Mouse (Mus musculus) hindbrain, postnatal 0 days (tissue): ENCODE results near the gene Nrbp1. TPM values are rescaled to one million over a fixed set of nuclear protein-coding genes. Genes with fewer than 3 reads are reported as not detected.

Experiments used
- ATAC-seq: fragments of 200-750 bp; cut with Nextera tagmentation; 2 replicates; pipeline ENCODE4 v1.8.0; 2017; ENCODE audit warnings: mild to moderate bottlenecking, moderate TSS enrichment, moderate library complexity
- DNase-seq: peaks from one replicate; pipeline ENCODE4 v3.0.0-alpha.2; 2015; ENCODE audit warnings: low spot score
- H3K27ac ChIP-seq: fragments of 300-500 bp; sonication (generic); 2 replicates; pipeline ENCODE4 v1.5.1; 2014; ENCODE audit warnings: mild to moderate bottlenecking
- H3K27me3 ChIP-seq: fragments of 300-500 bp; sonication (generic); 2 replicates; pipeline ENCODE4 v1.6.1; 2014; ENCODE audit warnings: low read length, mixed read lengths; ENCODE audit not compliant: insufficient read depth
- H3K36me3 ChIP-seq: fragments of 300-500 bp; sonication (generic); 2 replicates; pipeline ENCODE4 v1.6.1; 2014; ENCODE audit warnings: low read length, mixed read lengths; ENCODE audit not compliant: insufficient read depth
- H3K4me1 ChIP-seq: fragments of 300-500 bp; sonication (generic); 2 replicates; pipeline ENCODE4 v1.6.1; 2014; ENCODE audit warnings: antibody characterized with exemption, low read length, mixed read lengths; ENCODE audit not compliant: insufficient read depth
- H3K4me2 ChIP-seq: fragments of 300-500 bp; sonication (generic); 2 replicates; pipeline ENCODE4 v1.6.1; 2014; ENCODE audit warnings: low read depth, mild to moderate bottlenecking, low read length, moderate library complexity, mixed read lengths
- H3K4me3 ChIP-seq: fragments of 300-500 bp; sonication (generic); 2 replicates; pipeline ENCODE4 v1.5.1; 2014; ENCODE audit warnings: low read length
- H3K9ac ChIP-seq: fragments of 300-500 bp; sonication (generic); replicated peaks from 2 replicates; pipeline ENCODE4 v1.6.1; 2014; ENCODE audit warnings: mild to moderate bottlenecking, low read length, moderate library complexity, mixed read lengths
- H3K9me3 ChIP-seq: fragments of 300-500 bp; sonication (generic); 2 replicates; pipeline ENCODE4 v1.6.1; 2016; ENCODE audit warnings: low read length, mixed read lengths
- CTCF ChIP-seq: IDR thresholded peaks from 2 replicates; pipeline ENCODE4 v1.5.1; 2016; ENCODE audit warnings: antibody characterized with exemption, control low read depth, low read depth
- WGBS: fragments of 180-500 bp; shearing (Covaris S2); extraction: QIAGEN DNeasy Blood & Tissue Kit; methylation state at CpG from one replicate; pipeline ENCODE4 v1.1.7; 2014; 5-methylcytosine and 5-hydroxymethylcytosine counted together
- polyA plus RNA-seq: library from polyadenylated mRNA; unstranded; fragments of >200 nt; fragmentation: Nextera tagmentation; extraction: Ambion mirVana; gene quantifications from 2 replicates; pipeline ENCODE4 v1.2.1, GENCODE M21; 2015
- total RNA-seq: library from RNA; depleted of rRNA; stranded (reverse); fragments of >200 nt; gene quantifications from 2 replicates; pipeline ENCODE4 v1.2.3, GENCODE M21; 2014

The Nrbp1 gene
- total and polyA plus RNA-seq, 2 experiments from 2014 or later = 124 to 134 TPM

DNA sequence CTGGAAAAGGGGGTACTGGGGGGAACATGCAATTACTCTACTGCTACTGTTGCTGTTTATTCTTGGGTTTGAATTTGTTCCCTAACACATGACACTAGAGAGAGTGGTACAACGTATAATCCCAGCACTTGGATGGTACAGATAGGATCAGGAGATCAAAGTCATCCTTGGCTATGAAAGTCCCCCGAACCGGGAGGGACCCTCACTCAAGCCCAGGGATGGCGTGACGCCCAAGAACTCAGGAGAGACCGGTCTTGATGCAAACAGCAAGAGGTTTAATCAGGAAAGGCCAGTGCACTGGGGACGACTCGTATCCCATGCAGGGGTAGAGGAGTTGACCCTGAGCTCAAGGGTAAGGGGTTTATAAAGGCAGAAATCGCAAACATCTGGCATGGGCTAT lies 18.0 kb upstream of the Nrbp1 start:
- Histone ChIP-seq H3K9me3 (no peaks in the 10 kb centered on the region), H3K4me3 (no peak overlapping the region), H3K27ac (no peak overlapping the region), H3K4me2 (no peak overlapping the region), H3K9ac (no peak overlapping the region), H3K36me3 (no peaks in the 10 kb centered on the region), H3K4me1 (no peaks in the 10 kb centered on the region), H3K27me3 (no peaks in the 10 kb centered on the region)
- TF ChIP-seq CTCF = no peak
- ATAC-seq = no peak
- DNase-seq = no peak
- 92% methylated on average over 9 of the region's 9 CpGs for WGBS

DNA sequence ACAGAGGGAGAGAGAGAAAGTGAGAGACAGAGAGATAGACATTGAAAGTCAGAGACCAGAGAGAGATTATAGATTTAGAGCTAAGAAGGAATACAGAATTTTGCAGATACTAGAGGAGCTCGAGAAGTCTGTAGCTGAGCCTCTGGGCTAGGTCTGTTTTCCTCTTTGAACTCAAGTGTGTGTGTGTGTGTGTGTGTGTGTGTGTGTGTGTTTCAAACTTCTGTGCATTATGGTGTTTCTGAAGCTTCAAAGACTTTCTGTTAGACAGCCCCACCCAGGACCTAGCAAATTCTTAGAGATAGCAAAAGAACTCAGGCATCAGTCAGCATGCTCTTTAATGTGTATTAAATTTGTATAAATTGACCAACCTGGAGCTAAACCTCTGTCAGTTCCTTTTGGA lies 14.0 kb upstream of the Nrbp1 start:
- H3K27me3 ChIP-seq = no peaks in the 10 kb centered on the region
- TF ChIP-seq CTCF = no peak
- no peak overlapping the region for H3K4me2 ChIP-seq
- H3K36me3 ChIP-seq = no peaks in the 10 kb centered on the region
- DNase-seq (no peak), ATAC-seq (no peak)
- no peaks in the 10 kb centered on the region for H3K9me3 ChIP-seq
- no peak overlapping the region for H3K27ac ChIP-seq
- no peaks in the 10 kb centered on the region for H3K4me1 ChIP-seq
- WGBS = 88% methylated on average over 1 of the region's 1 CpGs
- H3K9ac ChIP-seq = no peak overlapping the region
- H3K4me3 ChIP-seq = no peak overlapping the region

DNA sequence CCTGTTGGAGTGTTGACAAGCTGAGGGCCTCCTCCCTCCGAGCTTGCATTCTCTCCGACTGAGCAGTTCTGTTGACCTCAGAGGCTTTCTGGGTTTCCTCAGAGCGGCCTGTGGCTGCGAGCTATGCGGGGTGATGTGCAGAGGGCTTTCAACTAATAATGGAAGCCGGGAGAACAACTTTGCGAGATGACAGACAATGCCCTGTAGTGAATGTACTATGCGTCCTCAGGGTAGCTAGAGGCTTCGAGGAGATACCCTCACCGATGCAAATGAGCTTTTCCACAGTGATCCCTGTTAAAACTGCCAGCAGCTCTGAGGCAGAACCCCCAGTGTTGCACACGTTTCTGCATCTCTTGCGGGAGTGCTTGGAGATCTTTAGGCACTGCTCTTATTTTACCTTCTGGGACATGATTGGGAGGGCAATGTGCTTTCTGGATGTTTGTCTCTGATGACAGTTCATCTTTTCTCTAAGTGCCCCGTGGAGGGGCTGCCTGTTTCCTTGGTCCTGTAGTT lies 914 bp downstream of the Nrbp1 start:
- Histone ChIP-seq H3K4me2 (peak overlapping the region; percentile 93), H3K36me3 (peaks cover 26% of the 10 kb centered on the region), H3K9ac (peak overlapping the region; percentile 95), H3K27ac (peak overlapping the region; percentile 95), H3K4me1 (peaks cover 5% of the 10 kb centered on the region; the same call in 1 of the 2 replicates), H3K27me3 (no peaks in the 10 kb centered on the region), H3K9me3 (0 out of 2 replicates have a peak, but pooled peaks cover 1% of the 10 kb centered on the region), H3K4me3 (peak overlapping the region; percentile 88)
- no peak for ATAC-seq
- TF ChIP-seq CTCF = no peak
- peak; percentile 10 for DNase-seq
- whole genome bisulfite sequencing = 0% methylated on average over 13 of the region's 13 CpGs

DNA sequence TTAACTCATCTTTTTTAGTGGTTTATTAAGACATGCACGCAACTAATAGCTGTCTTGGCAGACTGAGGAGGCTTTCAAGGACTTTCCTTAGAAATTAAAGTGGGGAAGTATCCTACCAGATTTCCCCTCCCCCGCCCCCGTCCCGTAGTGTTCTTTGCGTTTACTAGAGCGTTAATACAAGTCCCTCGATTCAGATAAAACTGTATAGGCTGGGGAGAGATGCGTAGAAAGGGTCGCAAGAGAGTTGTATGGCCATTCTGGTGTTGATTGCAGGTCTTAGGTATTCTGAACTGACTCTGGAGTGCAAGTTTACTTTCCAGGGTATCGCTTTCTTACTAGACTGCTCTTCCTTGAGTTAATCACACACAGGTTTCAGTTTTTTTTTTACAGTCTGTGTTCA lies 1.5 kb downstream of the Nrbp1 start:
- no peak overlapping the region for H3K27ac ChIP-seq
- no peak for DNase-seq
- peak overlapping the region; percentile 95; the same call in 1 of the 2 replicates for H3K9ac ChIP-seq
- H3K4me1 ChIP-seq = peaks cover 5% of the 10 kb centered on the region; the same call in 1 of the 2 replicates
- peaks cover 31% of the 10 kb centered on the region for H3K36me3 ChIP-seq
- ATAC-seq = no peak
- H3K4me2 ChIP-seq = peak overlapping the region; percentile 93
- WGBS = 22% methylated on average over 10 of the region's 10 CpGs
- no peaks in the 10 kb centered on the region for H3K27me3 ChIP-seq
- TF ChIP-seq CTCF = no peak
- H3K4me3 ChIP-seq = peak overlapping the region; percentile 88
- H3K9me3 ChIP-seq = no peaks in the 10 kb centered on the region

DNA sequence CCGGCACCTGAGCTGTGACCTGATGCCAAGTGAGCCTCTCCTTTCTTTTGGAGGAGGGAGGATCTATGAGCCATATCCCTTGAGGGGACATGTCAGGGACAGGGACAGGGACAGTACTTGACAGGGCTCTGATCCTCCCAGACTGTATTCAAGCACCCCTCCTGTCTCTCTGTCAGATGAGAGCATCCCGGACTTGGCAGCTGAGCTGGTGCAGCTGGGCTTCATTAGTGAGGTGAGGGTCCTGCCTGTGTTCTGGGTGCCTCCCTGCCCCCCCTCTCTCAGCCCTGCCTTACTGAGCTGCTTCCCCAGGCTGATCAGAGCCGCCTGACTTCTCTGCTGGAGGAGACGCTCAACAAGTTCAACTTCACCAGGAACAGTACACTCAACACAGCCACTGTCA lies 10.1 kb downstream of the Nrbp1 start:
- Histone ChIP-seq H3K9ac (no peak overlapping the region), H3K4me2 (no peak overlapping the region), H3K27me3 (no peaks in the 10 kb centered on the region), H3K36me3 (peaks cover 73% of the 10 kb centered on the region), H3K9me3 (no peaks in the 10 kb centered on the region), H3K4me1 (no peaks in the 10 kb centered on the region), H3K27ac (no peak overlapping the region), H3K4me3 (no peak overlapping the region)
- DNase-seq (no peak), ATAC-seq (peak; percentile 45; the same call in 1 of the 2 replicates)
- no peak for TF ChIP-seq CTCF
- 56% methylated on average over 4 of the region's 4 CpGs for WGBS

DNA sequence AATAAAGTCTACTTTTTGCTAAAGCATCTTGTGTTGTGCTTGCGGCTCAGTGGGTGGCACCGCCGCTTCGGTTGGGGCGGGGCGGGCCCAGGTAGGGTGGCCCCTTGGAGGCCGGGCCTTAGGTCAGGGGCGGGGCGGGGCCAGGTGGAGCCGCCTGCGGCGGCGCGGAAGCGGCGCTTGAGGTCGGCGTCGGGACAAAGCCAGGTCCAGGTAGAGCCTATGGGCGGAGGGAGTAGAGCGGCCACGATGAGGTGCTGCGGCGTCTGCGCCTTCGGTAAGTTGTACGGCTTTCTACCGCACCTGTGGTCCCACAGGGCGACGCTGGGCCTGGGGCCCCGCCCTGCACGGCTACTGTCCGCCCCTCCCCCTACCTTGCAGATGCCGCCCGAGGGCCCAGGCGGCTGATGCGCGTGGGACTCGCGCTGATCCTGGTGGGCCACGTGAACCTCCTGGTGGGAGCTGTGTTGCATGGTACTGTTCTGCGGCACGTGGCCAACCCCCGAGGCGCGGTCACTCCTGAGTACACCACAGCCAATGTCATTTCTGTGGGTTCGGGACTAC lies 11.0 kb downstream of the Nrbp1 start, which contains the start of gene Krtcap3:
Gene Krtcap3, plus strand, starts transcription at position 151 of the 561 bp plus-strand sequence.
- no peaks in the 10 kb centered on the region for H3K27me3 ChIP-seq
- no peak within 1 kb of the TSS for H3K4me2 ChIP-seq
- no peak within 1 kb of the TSS for H3K4me3 ChIP-seq
- DNase-seq (peak; percentile 45), ATAC-seq (peak; percentile 64)
- WGBS = 21% methylated on average over 44 of the region's 47 CpGs
- H3K9me3 ChIP-seq = no peaks in the 10 kb centered on the region
- no peaks in the 10 kb centered on the region for H3K4me1 ChIP-seq
- H3K9ac ChIP-seq = no peak within 1 kb of the TSS
- peaks cover 67% of the 10 kb centered on the region for H3K36me3 ChIP-seq
- no peak within 1 kb of the TSS for H3K27ac ChIP-seq
- TF ChIP-seq CTCF = 0 out of 2 replicates have a peak, but pooled peaks have one; percentile 2

DNA sequence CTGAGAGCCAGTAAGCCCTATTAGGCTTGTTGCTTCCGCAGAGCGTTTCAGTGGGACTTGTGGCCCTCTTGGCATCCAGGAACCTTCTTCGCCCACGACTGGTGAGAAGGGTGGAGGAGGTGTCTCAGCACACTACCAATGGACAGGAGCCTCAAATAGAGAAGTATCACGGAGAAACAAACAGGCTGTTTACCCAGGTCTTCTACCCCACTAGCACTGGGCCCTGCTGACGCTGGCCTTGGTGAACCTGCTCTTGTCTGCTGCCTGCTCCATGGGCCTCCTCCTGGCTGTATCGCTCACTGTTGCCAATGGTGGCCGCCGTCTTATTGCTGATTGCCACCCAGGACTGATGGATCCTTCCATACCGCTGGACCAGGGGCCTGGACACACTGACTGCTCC lies 11.5 kb downstream of the Nrbp1 start:
- ATAC-seq (peak; percentile 1; the same call in 1 of the 2 replicates), DNase-seq (no peak)
- no peak overlapping the region for H3K4me2 ChIP-seq
- no peaks in the 10 kb centered on the region for H3K27me3 ChIP-seq
- no peaks in the 10 kb centered on the region for H3K4me1 ChIP-seq
- H3K4me3 ChIP-seq = no peak overlapping the region
- H3K36me3 ChIP-seq = peaks cover 66% of the 10 kb centered on the region
- H3K27ac ChIP-seq = no peak overlapping the region
- no peak overlapping the region for H3K9ac ChIP-seq
- 61% methylated on average over 10 of the region's 10 CpGs for WGBS
- TF ChIP-seq CTCF = no peak
- H3K9me3 ChIP-seq = no peaks in the 10 kb centered on the region
